ENCODE assay signal across 8 mouse cellular contexts in genomic region chr7:100984452-100985395, GRCm38 (mm10). TPM values are rescaled to one million over a fixed set of nuclear protein-coding genes. Genes with fewer than 3 reads are reported as not detected.
DNase-seq lines count a peak whose midpoint lies in the region; ATAC-seq and TF ChIP-seq lines count a peak whose summit lies in the region.

No protein-coding gene starts in this region.

- H3K27ac ChIP-seq in midbrain, embryonic 10.5 days (replicated peaks) = peak overlapping the region; percentile 55
- no peak overlapping the region for H3K27ac ChIP-seq in midbrain, postnatal 0 days (ENCODE audit: low read depth, low read length)
- H3K27ac ChIP-seq in midbrain, embryonic 14.5 days (replicated peaks; ENCODE audit: low read depth, low read length) = no peak overlapping the region

- H3K9ac ChIP-seq in midbrain, postnatal 0 days (replicated peaks; ENCODE audit: low read length, poor library complexity, severe bottlenecking) = no peak overlapping the region
- H3K9ac ChIP-seq in midbrain, embryonic 14.5 days (replicated peaks; ENCODE audit: low read length) = no peak overlapping the region

- WGBS in midbrain, embryonic 10.5 days = 38% methylated on average over 21 of the region's 21 CpGs
- WGBS in midbrain, postnatal 0 days = 45% methylated on average over 21 of the region's 21 CpGs
- WGBS in midbrain, embryonic 14.5 days = 39% methylated on average over 21 of the region's 21 CpGs

- peaks cover 15% of the 10 kb centered on the region for H3K27me3 ChIP-seq in midbrain, embryonic 10.5 days (ENCODE audit: low read depth, poor library complexity, severe bottlenecking)
- no peaks in the 10 kb centered on the region for H3K27me3 ChIP-seq in midbrain, postnatal 0 days (ENCODE audit: insufficient read depth, low read length)
- 0 out of 2 replicates have a peak, but pooled peaks cover 5% of the 10 kb centered on the region for H3K27me3 ChIP-seq in midbrain, embryonic 14.5 days (ENCODE audit: control insufficient read depth, insufficient read depth, low read length)

- H3K4me2 ChIP-seq in midbrain, postnatal 0 days (ENCODE audit: low read depth, low read length, poor library complexity, severe bottlenecking) = no peak overlapping the region
- H3K4me2 ChIP-seq in midbrain, embryonic 14.5 days (ENCODE audit: low read length) = no peak overlapping the region

- no peak for ATAC-seq in midbrain, postnatal 0 days (ENCODE audit: low FRiP score)
- no peak for ATAC-seq in midbrain, embryonic 14.5 days (ENCODE audit: low FRiP score, low TSS enrichment)

- H3K9me3 ChIP-seq in midbrain, embryonic 10.5 days (replicated peaks) = no peaks in the 10 kb centered on the region
- no peaks in the 10 kb centered on the region for H3K9me3 ChIP-seq in midbrain, postnatal 0 days (ENCODE audit: low read length)
- no peaks in the 10 kb centered on the region for H3K9me3 ChIP-seq in midbrain, embryonic 14.5 days (ENCODE audit: control insufficient read depth, low read length)

- peaks cover 14% of the 10 kb centered on the region for H3K4me1 ChIP-seq in midbrain, embryonic 10.5 days
- no peaks in the 10 kb centered on the region; the same call in 1 of the 2 replicates for H3K4me1 ChIP-seq in midbrain, postnatal 0 days (ENCODE audit: insufficient read depth, low read length)
- H3K4me1 ChIP-seq in midbrain, embryonic 14.5 days (ENCODE audit: control insufficient read depth, insufficient read depth, low read length) = peaks cover 5% of the 10 kb centered on the region; the same call in 1 of the 2 replicates

- DNase-seq in midbrain, embryonic 10.5 days (ENCODE audit: low spot score) = peak; percentile 44
- DNase-seq in midbrain, postnatal 0 days (ENCODE audit: low spot score) = no peak
- peak; percentile 78 for DNase-seq in forelimb bud, embryonic 11.5 days (ENCODE audit: low read depth, low spot score)
- peak; percentile 38 to 69 for DNase-seq in kidney, postnatal 4 days
- DNase-seq in midbrain, embryonic 14.5 days = peak; percentile 24
- no peak for DNase-seq in right cerebral cortex, postnatal 10 days (ENCODE audit: low spot score in 2 of 2)
- no peak for DNase-seq in cerebellum, adult 11-12 months
- no peak for DNase-seq in natural killer cell, adult 2 months (ENCODE audit: low spot score in 2 of 2)

- H3K36me3 ChIP-seq in midbrain, embryonic 10.5 days = no peaks in the 10 kb centered on the region
- no peaks in the 10 kb centered on the region for H3K36me3 ChIP-seq in midbrain, postnatal 0 days (ENCODE audit: insufficient read depth, low read length)
- H3K36me3 ChIP-seq in midbrain, embryonic 14.5 days (ENCODE audit: control insufficient read depth, insufficient read depth, low read length) = no peaks in the 10 kb centered on the region

- H3K4me3 ChIP-seq in midbrain, embryonic 10.5 days = no peak overlapping the region
- H3K4me3 ChIP-seq in midbrain, postnatal 0 days (ENCODE audit: low read depth, low read length) = no peak overlapping the region
- H3K4me3 ChIP-seq in midbrain, embryonic 14.5 days (replicated peaks; ENCODE audit: low read depth, low read length) = no peak overlapping the region

- TF ChIP-seq CTCF in midbrain, postnatal 0 days (IDR thresholded peaks at IDR 0.05) = no peak

RNA-seq across cellular contexts. Expression of gene P2ry6, which starts 10.3 kb away (rescaled TPM):
- polyA plus RNA-seq in midbrain, embryonic 10.5 days (2016; fragmentation: Nextera tagmentation; extraction: Ambion mirVana) = 1.8 and 2.4 TPM in 2 replicates
- total RNA-seq in midbrain, postnatal 0 days (2014; rRNA removed) = 2.0 and 4.3 TPM in 2 replicates
- polyA plus RNA-seq in midbrain, postnatal 0 days (2015; fragmentation: Nextera tagmentation; extraction: Ambion mirVana) = 2.7 and 3.3 TPM in 2 replicates
- polyA plus RNA-seq in midbrain, embryonic 14.5 days (2014; fragmentation: Nextera tagmentation; extraction: Ambion mirVana) = 1.8 and 2.7 TPM in 2 replicates

RNA-seq across cellular contexts. Expression of gene P2ry2, which starts 27.9 kb away (rescaled TPM):
- polyA plus RNA-seq in midbrain, embryonic 10.5 days (2016; fragmentation: Nextera tagmentation; extraction: Ambion mirVana) = 0.22 TPM in 2 replicates
- total RNA-seq in midbrain, postnatal 0 days (2014; rRNA removed) = 0.44 and 0.85 TPM in 2 replicates
- 0.16 and 0.28 TPM in 2 replicates for polyA plus RNA-seq in midbrain, postnatal 0 days (2015; fragmentation: Nextera tagmentation; extraction: Ambion mirVana)
- 0.16 TPM in 1 of 2 replicates, not detected in the other for polyA plus RNA-seq in midbrain, embryonic 14.5 days (2014; fragmentation: Nextera tagmentation; extraction: Ambion mirVana)

RNA-seq across cellular contexts. Expression of gene Arhgef17, which starts 52.8 kb away (rescaled TPM):
- polyA plus RNA-seq in midbrain, embryonic 10.5 days (2016; fragmentation: Nextera tagmentation; extraction: Ambion mirVana) = 6.4 and 7.1 TPM in 2 replicates
- total RNA-seq in midbrain, postnatal 0 days (2014; rRNA removed) = 77.6 and 89.1 TPM in 2 replicates
- 16.3 and 16.7 TPM in 2 replicates for polyA plus RNA-seq in midbrain, postnatal 0 days (2015; fragmentation: Nextera tagmentation; extraction: Ambion mirVana)
- 12.1 and 13.2 TPM in 2 replicates for polyA plus RNA-seq in midbrain, embryonic 14.5 days (2014; fragmentation: Nextera tagmentation; extraction: Ambion mirVana)

Comparison
In these comparisons a context has a peak if more than half of its experiments do, and no peak if none do; other contexts are left out.
1. DNase-seq: peak in midbrain, embryonic 10.5 days (single experiment), forelimb bud, embryonic 11.5 days (single experiment), kidney, postnatal 4 days (2 of 2) and midbrain, embryonic 14.5 days (single experiment); none in midbrain, postnatal 0 days (single experiment), right cerebral cortex, postnatal 10 days (0 of 2), cerebellum, adult 11-12 months (single experiment) and natural killer cell, adult 2 months (0 of 2).